Mouse (Mus musculus): ENCODE measurements around the gene Fam43b.

Fam43b gene

DNA sequence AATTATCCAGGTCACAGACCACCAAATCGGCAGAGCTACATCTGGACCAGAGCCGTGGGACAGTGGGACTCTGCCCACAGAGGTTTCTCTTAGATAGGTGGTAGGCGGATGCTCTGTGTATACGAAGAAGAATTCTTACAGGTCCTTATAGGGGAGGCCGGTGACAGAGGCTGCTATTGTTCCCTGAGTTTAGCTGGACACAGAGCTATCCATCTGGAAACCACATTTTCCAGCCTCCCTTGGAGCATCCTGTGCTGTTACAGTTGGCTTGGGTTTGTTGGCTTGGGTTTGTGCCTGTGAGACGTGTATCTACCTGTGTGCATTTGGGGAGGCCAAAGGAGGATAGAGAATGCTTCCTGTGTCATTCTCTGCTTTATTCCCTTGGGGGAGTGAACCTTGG, 43.6 kb downstream of the Fam43b start:
- DNase-seq (ENCODE audit: low spot score): no peak

DNA sequence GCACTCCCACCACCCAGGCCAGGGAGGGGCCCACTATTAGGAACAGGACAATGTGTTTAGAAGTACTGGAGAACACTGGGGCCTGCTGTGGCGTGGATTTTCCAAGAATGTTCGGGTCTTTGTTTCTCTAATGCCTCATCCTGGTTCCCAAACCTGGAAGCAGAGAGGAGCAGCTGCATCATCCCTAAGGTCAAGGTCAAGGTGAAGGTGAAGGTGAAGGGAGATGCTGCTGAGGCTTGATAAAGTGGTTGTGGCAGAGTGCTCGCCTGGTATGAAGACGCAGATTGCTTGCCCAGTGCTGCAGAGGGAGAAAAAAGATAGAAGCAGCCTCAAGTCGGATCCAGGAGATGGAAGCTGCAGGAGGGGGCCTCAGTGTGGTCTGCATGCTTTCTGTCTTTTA, 44.5 kb downstream of the Fam43b start:
- no peak for DNase-seq (ENCODE audit: low spot score)

DNA sequence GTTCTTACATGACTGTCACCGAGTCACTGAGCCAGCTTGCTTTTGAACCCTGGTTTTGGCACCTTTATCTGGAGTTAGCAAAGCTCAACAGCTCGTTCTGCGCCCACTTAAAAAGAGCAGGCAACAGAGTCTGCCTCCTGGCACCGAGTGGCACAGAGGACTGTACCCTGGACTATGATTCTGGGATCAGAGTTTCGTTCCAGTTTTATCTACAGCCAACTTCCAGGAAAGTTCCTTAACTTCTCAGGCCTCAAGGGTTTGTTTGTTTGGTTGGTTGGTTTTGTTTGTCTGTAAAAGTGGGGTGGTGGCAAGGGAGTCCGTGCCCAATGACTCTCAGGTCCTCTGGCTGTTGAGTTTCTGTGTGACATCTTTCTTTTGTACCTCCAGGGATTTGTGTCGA, 47.6 kb downstream of the Fam43b start:
- no peak for DNase-seq (ENCODE audit: low spot score)

DNA sequence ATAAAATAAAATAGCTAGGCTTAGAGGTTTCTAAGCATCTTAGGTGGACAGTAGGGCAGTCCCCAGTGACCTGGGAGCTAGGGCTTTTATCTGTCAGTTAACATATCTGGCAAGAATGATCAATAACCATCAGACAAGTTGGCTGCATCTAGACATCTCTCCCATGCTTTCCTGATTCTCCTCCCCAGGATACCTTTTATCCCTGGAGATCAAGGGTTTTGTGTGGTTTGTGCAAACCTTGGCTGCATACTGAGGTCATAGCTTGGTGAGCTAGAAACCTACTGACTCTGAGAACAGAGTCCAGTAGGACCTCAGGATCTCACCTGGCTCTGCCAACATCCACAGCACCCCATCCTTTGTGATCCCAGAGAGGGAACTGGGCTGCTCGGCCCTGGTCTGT, 49.0 kb downstream of the Fam43b start:
- no peak for DNase-seq (ENCODE audit: low spot score)

DNA sequence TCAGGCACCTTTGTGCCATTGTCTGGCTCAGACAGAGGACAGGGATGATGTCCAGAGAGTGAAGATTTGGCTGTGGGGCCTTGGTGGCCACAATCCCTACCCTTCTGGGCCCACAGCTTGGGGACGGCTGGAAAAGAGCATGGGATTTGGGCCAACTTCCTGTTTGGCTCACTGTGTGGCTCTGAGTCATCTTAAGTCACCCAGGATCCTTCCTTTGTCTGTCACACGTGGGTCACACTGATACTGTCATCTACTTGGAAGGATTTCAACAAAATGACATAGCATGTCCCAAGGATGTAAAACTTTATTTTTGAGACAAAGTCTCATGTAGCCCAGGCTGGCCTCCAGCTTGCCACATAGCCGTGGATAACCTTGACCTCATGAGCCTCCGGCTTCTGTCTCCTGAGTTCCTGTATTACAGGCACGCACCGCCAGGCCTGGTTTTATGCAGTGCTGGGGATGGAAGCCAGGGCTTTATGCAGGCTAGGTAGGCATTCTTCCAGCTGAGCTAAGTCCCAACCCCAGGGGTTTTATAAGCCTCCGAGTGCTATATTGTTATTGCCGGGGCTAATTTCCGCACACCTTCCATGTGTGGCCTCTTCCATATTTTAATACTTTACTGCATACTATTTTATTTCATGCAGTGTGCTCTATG, 51.3 kb downstream of the Fam43b start:
- DNase-seq (ENCODE audit: low spot score): no peak
